Mouse (Mus musculus) olfactory bulb, adult 2 months (tissue): ENCODE measurements around the gene Pim3.

ENCODE experiments used
- CTCF ChIP-seq: fragments of 200-500 bp; IDR thresholded peaks from 2 replicates; pipeline ENCODE4 v1.5.1; 2012; ENCODE audit warnings: low read depth, mild to moderate bottlenecking, low read length, moderate library complexity; ENCODE audit not compliant: insufficient read depth
- POLR2A ChIP-seq: fragments of 200-500 bp; IDR thresholded peaks from 2 replicates; pipeline ENCODE4 v1.6.1; 2012; ENCODE audit warnings: mild to moderate bottlenecking, low read depth, low read length, moderate library complexity; ENCODE audit not compliant: insufficient read depth

DNA sequence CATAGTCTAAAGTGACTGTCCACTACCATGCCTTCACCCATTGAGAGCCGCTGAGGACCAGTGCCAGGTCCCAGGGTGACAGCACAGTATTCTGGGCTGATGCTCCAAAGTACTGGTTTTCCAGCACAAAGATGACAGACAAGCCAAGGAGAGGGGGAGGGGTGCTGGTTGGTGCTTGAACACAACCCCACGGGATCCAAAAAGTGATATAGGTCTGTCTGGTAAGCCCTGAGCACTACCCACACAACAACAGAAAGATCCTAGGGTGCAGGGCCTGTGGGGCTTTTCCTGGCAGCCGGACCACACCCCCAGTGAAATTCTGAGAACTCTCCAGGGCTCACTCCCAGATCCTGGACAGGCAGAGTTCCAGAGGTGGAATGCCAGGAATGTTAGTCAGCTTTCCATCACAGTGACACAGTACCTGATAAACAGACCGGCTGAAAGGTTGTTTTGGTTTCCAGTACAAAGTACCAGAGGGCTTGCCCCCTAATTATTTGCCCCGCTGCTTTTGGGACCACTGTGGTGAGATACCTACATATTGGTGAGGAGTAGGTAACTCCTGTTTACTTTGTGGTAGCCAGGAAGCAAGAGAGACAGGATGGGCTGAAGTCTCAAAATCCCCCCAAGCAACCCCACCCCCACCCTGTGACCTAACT, 5.5 kb downstream of the Pim3 start:
- TF ChIP-seq CTCF (no peak), POLR2A (no peak)
